Comparison of ENCODE assay signal across 8 mouse cellular contexts in the genomic region with DNA sequence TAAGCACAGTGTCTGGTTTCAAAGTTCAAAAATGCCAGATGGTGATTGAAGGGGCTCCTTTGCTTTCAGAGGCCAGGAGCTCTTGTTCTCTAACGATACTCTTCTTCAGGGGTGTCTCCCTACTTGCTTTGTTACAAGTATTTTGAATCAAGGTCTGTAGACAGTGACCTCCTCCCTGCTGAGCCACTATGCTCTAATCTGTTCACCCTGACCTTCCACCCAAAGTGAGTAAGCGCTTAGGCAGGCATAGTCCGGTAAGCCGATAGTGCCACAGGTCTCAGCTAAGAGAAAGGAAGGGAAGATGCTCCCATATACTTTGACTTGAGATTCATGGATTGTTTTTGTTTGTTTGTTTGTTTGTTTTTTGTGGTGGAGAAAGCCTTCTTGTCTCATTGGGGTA.
DNase-seq lines count a peak whose midpoint lies in the region; ATAC-seq lines count a peak whose summit lies in the region.
"Had no signal": no experiment of that assay in that cellular context is flagged by ENCODE, and none has a peak within 500 bp of the region (broad histone marks: within the 10 kb centered on the region; RNA-seq: fewer than 3 reads in every experiment).

No protein-coding gene starts in this region.

- peaks cover 76% of the 10 kb centered on the region for H3K4me1 ChIP-seq in megakaryocyte, embryonic 14.5 days
- H3K4me1 ChIP-seq in heart, embryonic 10.5 days = peaks cover 34% of the 10 kb centered on the region
- 0 out of 2 replicates have a peak, but pooled peaks cover 3% of the 10 kb centered on the region for H3K4me1 ChIP-seq in intestine, embryonic 16.5 days (ENCODE audit: control insufficient read depth, insufficient read depth, low read length)
- H3K4me1 ChIP-seq: neural tube, embryonic 12.5 days had no signal

- H3K9ac ChIP-seq in intestine, embryonic 16.5 days (ENCODE audit: low read depth, low read length) = no peak overlapping the region
- H3K9ac ChIP-seq: neural tube, embryonic 12.5 days had no signal

- peak overlapping the region; percentile 80 for H3K4me3 ChIP-seq in megakaryocyte, embryonic 14.5 days (replicated peaks)
- no peak overlapping the region for H3K4me3 ChIP-seq in heart, embryonic 10.5 days
- no peak overlapping the region for H3K4me3 ChIP-seq in macrophage (ENCODE audit: inconsistent target)
- no peak overlapping the region for H3K4me3 ChIP-seq in intestine, embryonic 16.5 days (ENCODE audit: low read length)
- H3K4me3 ChIP-seq: neural tube, embryonic 12.5 days had no signal

- no peaks in the 10 kb centered on the region for H3K27me3 ChIP-seq in megakaryocyte, embryonic 14.5 days (replicated peaks)
- no peaks in the 10 kb centered on the region for H3K27me3 ChIP-seq in heart, embryonic 10.5 days (ENCODE audit: insufficient read depth, poor library complexity, severe bottlenecking)
- H3K27me3 ChIP-seq in intestine, embryonic 16.5 days (replicated peaks; ENCODE audit: control insufficient read depth, insufficient read depth, low read length) = no peaks in the 10 kb centered on the region
- H3K27me3 ChIP-seq: neural tube, embryonic 12.5 days had no signal

- 26% methylated on average over 4 of the region's 4 CpGs for WGBS in heart, embryonic 10.5 days
- 58% methylated on average over 4 of the region's 4 CpGs for WGBS in macrophage (ENCODE audit: missing documents)
- 66% methylated on average over 4 of the region's 4 CpGs for WGBS in intestine, embryonic 16.5 days

- no peak overlapping the region for H3K4me2 ChIP-seq in intestine, embryonic 16.5 days (ENCODE audit: low read depth, low read length)
- H3K4me2 ChIP-seq: neural tube, embryonic 12.5 days had no signal

- peaks cover 50% of the 10 kb centered on the region for H3K36me3 ChIP-seq in megakaryocyte, embryonic 14.5 days (replicated peaks; ENCODE audit: low read length)
- H3K36me3 ChIP-seq in heart, embryonic 10.5 days = 0 out of 2 replicates have a peak, but pooled peaks cover 5% of the 10 kb centered on the region
- H3K36me3 ChIP-seq in macrophage (ENCODE audit: inconsistent target) = no peaks in the 10 kb centered on the region
- H3K36me3 ChIP-seq in intestine, embryonic 16.5 days (ENCODE audit: control insufficient read depth, insufficient read depth, low read length) = no peaks in the 10 kb centered on the region
- H3K36me3 ChIP-seq: neural tube, embryonic 12.5 days had no signal

- DNase-seq in adrenal gland, postnatal 36 days = peak; percentile 71 to 72
- no peak for DNase-seq in heart, embryonic 10.5 days (ENCODE audit: low spot score)
- DNase-seq in Muller cell, postnatal 12 days (ENCODE audit: inconsistent ontology term) = no peak

- no peak for ATAC-seq in megakaryocyte, adult 5-6 weeks (ENCODE audit: poor library complexity, severe bottlenecking)
- ATAC-seq in intestine, embryonic 16.5 days = no peak

- peaks cover 88% of the 10 kb centered on the region for H3K79me2 ChIP-seq in macrophage (ENCODE audit: inconsistent target)

- peak overlapping the region; percentile 85 for H3K27ac ChIP-seq in heart, embryonic 10.5 days
- H3K27ac ChIP-seq in macrophage = peak overlapping the region; percentile 91
- no peak overlapping the region for H3K27ac ChIP-seq in intestine, embryonic 16.5 days (ENCODE audit: low read length)
- H3K27ac ChIP-seq: neural tube, embryonic 12.5 days had no signal

- H3K9me3 ChIP-seq in megakaryocyte, embryonic 14.5 days = no peaks in the 10 kb centered on the region
- no peaks in the 10 kb centered on the region for H3K9me3 ChIP-seq in heart, embryonic 10.5 days
- no peaks in the 10 kb centered on the region for H3K9me3 ChIP-seq in intestine, embryonic 16.5 days (ENCODE audit: control insufficient read depth, low read length)
- H3K9me3 ChIP-seq: neural tube, embryonic 12.5 days had no signal

Comparison
In these comparisons a context has a peak if more than half of its experiments do, and no peak if none do; other contexts are left out.
1. DNase-seq: peak in adrenal gland, postnatal 36 days (2 of 2); none in heart, embryonic 10.5 days (single experiment) and Muller cell, postnatal 12 days (single experiment).